Mouse (Mus musculus) gastrocnemius, postnatal 36 days (tissue): ENCODE data around the gene Efcab2. TPM values are rescaled to one million over a fixed set of nuclear protein-coding genes. Genes with fewer than 3 reads are reported as not detected.
A peak's percentile ranks its signal among the peaks of the same experiment; 100 is the strongest.

ENCODE experiments used
- DNase-seq, 2 experiments: peaks; one replicate each; pipeline ENCODE4 v3.0.0; 2022
- intact Hi-C: fragments of 180-260 bp; cut with DNase I; formaldehyde crosslinking; loops from one replicate; pipeline ENCODE4 v1.15.1; 2025
- long read RNA-seq, 2 experiments: library from polyadenylated mRNA; stranded (forward); transcript quantifications; one replicate each; pipeline ENCODE4 v2.0.0; 2021
- total RNA-seq, 2 experiments: library from RNA; stranded (reverse); gene quantifications; 2 replicates each; pipeline ENCODE4 v1.2.3; 2021

Efcab2 gene
- 10 to 100 TPM; 11.4 to 11.7 TPM for total RNA-seq
- long read RNA-seq, experiment 1, transcript Efcab2-201 (7 exons, 3,580 nt): major isoform, 11 of 24 reads
- long read RNA-seq, experiment 1, partial matches to known transcripts: 0 of 24 reads
- long read RNA-seq, experiment 1, other reads (novel, unspliced or antisense): 12 of 24 reads
- long read RNA-seq, experiment 2, transcript Efcab2-201 (7 exons, 3,580 nt): major isoform, 6 of 15 reads
- long read RNA-seq, experiment 2, partial matches to known transcripts: 2 of 15 reads
- long read RNA-seq, experiment 2, other reads (novel, unspliced or antisense): 7 of 15 reads

- intact Hi-C loops: loop anchor here (1.0 to 5.0 kb wide), 3 partner anchors 41 to 88 kb away; partner anchors contain the start of gene Hnrnpu
- DNase-seq: peak; percentile 89 to 90
Observed at GRCm38 (mm10) chr1:178405951-178406711, at the start of gene Efcab2. Gene Efcab2, plus strand, starts transcription at chr1:178406085.

- intact Hi-C loops: no loop called here
- no peak for DNase-seq
Observed at GRCm38 (mm10) chr1:178357776-178358710, 47.8 kb upstream of the Efcab2 start.

GRCm38 (mm10) chr1:178360264-178360663 is 45.6 kb upstream of the Efcab2 start:
- intact Hi-C loops: no loop called here
- no peak for DNase-seq

GRCm38 (mm10) chr1:178360702-178361101 is 45.2 kb upstream of the Efcab2 start:
- intact Hi-C loops: no loop called here
- no peak for DNase-seq

GRCm38 (mm10) chr1:178365171-178365570 is 40.7 kb upstream of the Efcab2 start:
- intact Hi-C loops: no loop called here
- DNase-seq: no peak

- DNase-seq: no peak
- intact Hi-C loops: loop anchor here (2.0 kb wide), 1 partner anchor 35 kb away; no protein-coding TSS in a partner anchor
Observed at GRCm38 (mm10) chr1:178368121-178368520, 37.8 kb upstream of the Efcab2 start.

- peak; percentile 88 to 89 for DNase-seq
- intact Hi-C loops: loop anchor here (2.0 kb wide), 1 partner anchor 34 kb away; no protein-coding TSS in a partner anchor
Observed at GRCm38 (mm10) chr1:178368548-178369271, 37.2 kb upstream of the Efcab2 start.

- intact Hi-C loops: loop anchor here (2.0 kb wide), 1 partner anchor 34 kb away; no protein-coding TSS in a partner anchor
- DNase-seq: no peak
Observed at GRCm38 (mm10) chr1:178369272-178369651, 36.6 kb upstream of the Efcab2 start.

GRCm38 (mm10) chr1:178372681-178373080 is 33.2 kb upstream of the Efcab2 start:
- intact Hi-C loops: no loop called here
- DNase-seq: no peak

GRCm38 (mm10) chr1:178375381-178375780 is 30.5 kb upstream of the Efcab2 start:
- intact Hi-C loops: no loop called here
- no peak for DNase-seq

GRCm38 (mm10) chr1:178376061-178376460 is 29.8 kb upstream of the Efcab2 start:
- DNase-seq: no peak

GRCm38 (mm10) chr1:178376907-178377306 is 29.0 kb upstream of the Efcab2 start:
- intact Hi-C loops: no loop called here
- no peak for DNase-seq

More at GRCm38 (mm10) chr1:178376061-178376460, 29.8 kb upstream of the Efcab2 start:
- intact Hi-C loops: no loop called here

- no peak for DNase-seq
- intact Hi-C loops: no loop called here
Observed at GRCm38 (mm10) chr1:178378115-178378514, 27.8 kb upstream of the Efcab2 start.

GRCm38 (mm10) chr1:178379224-178379623 is 26.7 kb upstream of the Efcab2 start:
- DNase-seq: no peak

GRCm38 (mm10) chr1:178382165-178382564 is 23.7 kb upstream of the Efcab2 start:
- intact Hi-C loops: no loop called here
- DNase-seq: no peak

More at GRCm38 (mm10) chr1:178379224-178379623, 26.7 kb upstream of the Efcab2 start:
- intact Hi-C loops: no loop called here

- no peak for DNase-seq
- intact Hi-C loops: no loop called here
Observed at GRCm38 (mm10) chr1:178388802-178389201, 17.1 kb upstream of the Efcab2 start.

GRCm38 (mm10) chr1:178389401-178389800 is 16.5 kb upstream of the Efcab2 start:
- intact Hi-C loops: no loop called here
- peak; percentile 21 to 25 for DNase-seq

GRCm38 (mm10) chr1:178392970-178393369 is 12.9 kb upstream of the Efcab2 start:
- DNase-seq: no peak
- intact Hi-C loops: no loop called here

- intact Hi-C loops: no loop called here
- no peak for DNase-seq
Observed at GRCm38 (mm10) chr1:178395091-178395490, 10.8 kb upstream of the Efcab2 start.

GRCm38 (mm10) chr1:178396383-178396782 is 9.5 kb upstream of the Efcab2 start:
- no peak for DNase-seq
- intact Hi-C loops: no loop called here
